Mouse (Mus musculus): Measurements from ENCODE around the gene Chrm2.

Gene Chrm2

GRCm38 (mm10) chr6:36516508-36516907 lies 128.6 kb downstream of the Chrm2 start:
- DNase-seq (ENCODE audit: extremely low spot score) = no peak

DNA sequence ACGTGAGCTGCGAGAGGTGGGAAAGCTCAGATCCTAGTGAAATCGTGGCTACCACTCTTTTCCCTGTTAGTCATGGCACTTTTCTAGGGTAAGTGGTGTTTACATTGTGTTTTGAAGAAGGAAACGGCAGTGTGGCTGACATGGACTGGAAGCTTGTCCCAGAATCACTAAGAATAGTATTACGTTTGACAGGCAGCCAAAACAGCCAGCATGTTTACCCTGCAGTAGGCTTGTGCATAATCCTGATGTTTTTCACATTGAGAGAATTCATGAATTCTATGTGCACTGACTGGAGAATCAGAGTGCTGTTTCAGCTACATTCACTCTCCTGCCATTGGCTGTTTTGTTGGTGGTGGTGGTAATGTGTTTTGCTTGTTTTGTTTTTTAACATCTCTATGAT lies 129.4 kb downstream of the Chrm2 start:
- no peak for DNase-seq (ENCODE audit: extremely low spot score)

- no peak for DNase-seq (ENCODE audit: extremely low spot score)
These were observed 135.7 kb downstream of the Chrm2 start for GRCm38 (mm10) chr6:36523599-36523998.

GRCm38 (mm10) chr6:36528509-36528908 lies 140.6 kb downstream of the Chrm2 start:
- no peak for DNase-seq (ENCODE audit: extremely low spot score)

GRCm38 (mm10) chr6:36541247-36541646 lies 153.4 kb downstream of the Chrm2 start:
- no peak for DNase-seq (ENCODE audit: extremely low spot score)

DNA sequence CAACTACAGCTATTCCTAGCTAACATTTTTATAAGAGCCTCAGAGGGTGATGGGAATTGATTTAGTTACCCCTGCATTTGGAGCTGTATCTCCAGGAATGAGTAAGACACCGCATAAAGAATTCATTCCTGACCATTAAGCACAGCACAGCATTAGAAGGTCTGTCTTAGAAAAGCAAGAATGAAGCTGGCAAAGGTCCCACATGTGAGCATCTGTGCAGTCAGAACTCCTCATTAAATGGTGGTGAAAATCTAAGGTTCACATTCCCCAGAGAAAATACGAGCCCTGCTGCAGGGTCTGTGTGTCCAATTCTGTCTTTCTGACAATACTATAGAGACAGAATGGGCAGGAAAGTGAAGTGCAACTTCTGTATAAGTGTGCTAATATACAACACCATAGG lies 179.0 kb downstream of the Chrm2 start:
- DNase-seq (ENCODE audit: extremely low spot score) = no peak
